Mouse (Mus musculus): ENCODE data around the gene Rb1. TPM values are rescaled to one million over a fixed set of nuclear protein-coding genes. Genes with fewer than 3 reads are reported as not detected.

Rb1 gene
- total and polyA plus RNA-seq, 2 experiments from 2014 or later: 18.1 to 23.9 TPM

- DNase-seq (ENCODE audit: low spot score): peak; percentile 60
- H3K27me3 ChIP-seq (ENCODE audit: insufficient read depth, low read length): no peaks in the 10 kb centered on the region
- 0 out of 2 replicates have a peak, but pooled peaks cover 10% of the 10 kb centered on the region for H3K36me3 ChIP-seq (ENCODE audit: insufficient read depth, low read length)
- peak; percentile 66 for TF ChIP-seq CTCF (IDR thresholded peaks at IDR 0.05; ENCODE audit: low read depth)
- no peaks in the 10 kb centered on the region for H3K9me3 ChIP-seq (ENCODE audit: low read length)
- no peak overlapping the region for H3K27ac ChIP-seq
- no peak overlapping the region for H3K4me2 ChIP-seq (ENCODE audit: low read depth, low read length)
- H3K4me1 ChIP-seq (ENCODE audit: insufficient read depth, low read length): no peaks in the 10 kb centered on the region
- no peak overlapping the region for H3K9ac ChIP-seq (replicated peaks; ENCODE audit: low read length)
- 0 out of 2 replicates have a peak, but pooled peaks have one; percentile 40 for ATAC-seq
- WGBS: 5% methylated on average over 1 of the region's 1 CpGs
- H3K4me3 ChIP-seq (ENCODE audit: low read length): no peak overlapping the region
Observed at GRCm38 (mm10) chr14:73280996-73281395, 44.6 kb downstream of the Rb1 start.

GRCm38 (mm10) chr14:73279096-73279495, 46.5 kb downstream of the Rb1 start:
- Histone ChIP-seq H3K4me3 (ENCODE audit: low read length) (no peak overlapping the region), H3K4me1 (ENCODE audit: insufficient read depth, low read length) (no peaks in the 10 kb centered on the region), H3K27me3 (ENCODE audit: insufficient read depth, low read length) (no peaks in the 10 kb centered on the region), H3K9ac (replicated peaks; ENCODE audit: low read length) (no peak overlapping the region), H3K9me3 (ENCODE audit: low read length) (no peaks in the 10 kb centered on the region), H3K4me2 (ENCODE audit: low read depth, low read length) (no peak overlapping the region), H3K36me3 (ENCODE audit: insufficient read depth, low read length) (0 out of 2 replicates have a peak, but pooled peaks cover 6% of the 10 kb centered on the region), H3K27ac (no peak overlapping the region)
- DNase-seq (ENCODE audit: low spot score) (no peak), ATAC-seq (no peak)
- 86% methylated on average over 6 of the region's 6 CpGs for WGBS
- TF ChIP-seq CTCF (IDR thresholded peaks at IDR 0.05; ENCODE audit: low read depth): no peak

- DNase-seq (ENCODE audit: low spot score) (no peak), ATAC-seq (no peak)
- WGBS: 29% methylated on average over 5 of the region's 5 CpGs
- Histone ChIP-seq H3K4me3 (ENCODE audit: low read length) (no peak overlapping the region), H3K27me3 (ENCODE audit: insufficient read depth, low read length) (no peaks in the 10 kb centered on the region), H3K27ac (no peak overlapping the region), H3K9ac (replicated peaks; ENCODE audit: low read length) (no peak overlapping the region), H3K4me1 (ENCODE audit: insufficient read depth, low read length) (no peaks in the 10 kb centered on the region), H3K4me2 (ENCODE audit: low read depth, low read length) (no peak overlapping the region), H3K36me3 (ENCODE audit: insufficient read depth, low read length) (no peaks in the 10 kb centered on the region), H3K9me3 (ENCODE audit: low read length) (no peaks in the 10 kb centered on the region)
- no peak for TF ChIP-seq CTCF (IDR thresholded peaks at IDR 0.05; ENCODE audit: low read depth)
Observed at GRCm38 (mm10) chr14:73271807-73272206, 53.8 kb downstream of the Rb1 start.

- Histone ChIP-seq H3K9ac (replicated peaks; ENCODE audit: low read length) (no peak overlapping the region), H3K9me3 (ENCODE audit: low read length) (0 out of 2 replicates have a peak, but pooled peaks cover 3% of the 10 kb centered on the region), H3K27me3 (ENCODE audit: insufficient read depth, low read length) (no peaks in the 10 kb centered on the region), H3K36me3 (ENCODE audit: insufficient read depth, low read length) (peaks cover 7% of the 10 kb centered on the region; the same call in 1 of the 2 replicates), H3K4me3 (ENCODE audit: low read length) (no peak overlapping the region), H3K27ac (no peak overlapping the region), H3K4me2 (ENCODE audit: low read depth, low read length) (no peak overlapping the region), H3K4me1 (ENCODE audit: insufficient read depth, low read length) (no peaks in the 10 kb centered on the region)
- no peak for ATAC-seq
- TF ChIP-seq CTCF (IDR thresholded peaks at IDR 0.05; ENCODE audit: low read depth): peak; percentile 38
- no peak for DNase-seq (ENCODE audit: low spot score)
- 90% methylated on average over 3 of the region's 3 CpGs for WGBS
Observed at GRCm38 (mm10) chr14:73266166-73266565, 59.5 kb downstream of the Rb1 start.

- Histone ChIP-seq H3K36me3 (ENCODE audit: insufficient read depth, low read length) (peaks cover 11% of the 10 kb centered on the region; the same call in 1 of the 2 replicates), H3K9ac (replicated peaks; ENCODE audit: low read length) (no peak overlapping the region), H3K27me3 (ENCODE audit: insufficient read depth, low read length) (no peaks in the 10 kb centered on the region), H3K9me3 (ENCODE audit: low read length) (0 out of 2 replicates have a peak, but pooled peaks cover 3% of the 10 kb centered on the region), H3K4me3 (ENCODE audit: low read length) (no peak overlapping the region), H3K4me2 (ENCODE audit: low read depth, low read length) (no peak overlapping the region), H3K27ac (no peak overlapping the region), H3K4me1 (ENCODE audit: insufficient read depth, low read length) (no peaks in the 10 kb centered on the region)
- 94% methylated on average over 9 of the region's 9 CpGs for WGBS
- ATAC-seq (no peak), DNase-seq (ENCODE audit: low spot score) (no peak)
- no peak for TF ChIP-seq CTCF (IDR thresholded peaks at IDR 0.05; ENCODE audit: low read depth)
Observed at GRCm38 (mm10) chr14:73262210-73262609, 63.4 kb downstream of the Rb1 start.

GRCm38 (mm10) chr14:73258181-73258580, 67.4 kb downstream of the Rb1 start:
- WGBS: 77% methylated on average over 4 of the region's 4 CpGs
- H3K4me1 ChIP-seq (ENCODE audit: insufficient read depth, low read length): no peaks in the 10 kb centered on the region
- no peak for TF ChIP-seq CTCF (IDR thresholded peaks at IDR 0.05; ENCODE audit: low read depth)
- H3K27ac ChIP-seq: no peak overlapping the region
- no peak overlapping the region for H3K4me3 ChIP-seq (ENCODE audit: low read length)
- H3K9ac ChIP-seq (replicated peaks; ENCODE audit: low read length): no peak overlapping the region
- peaks cover 8% of the 10 kb centered on the region; the same call in 1 of the 2 replicates for H3K36me3 ChIP-seq (ENCODE audit: insufficient read depth, low read length)
- no peak overlapping the region for H3K4me2 ChIP-seq (ENCODE audit: low read depth, low read length)
- H3K9me3 ChIP-seq (ENCODE audit: low read length): no peaks in the 10 kb centered on the region
- no peaks in the 10 kb centered on the region for H3K27me3 ChIP-seq (ENCODE audit: insufficient read depth, low read length)
- ATAC-seq (no peak), DNase-seq (ENCODE audit: low spot score) (no peak)

GRCm38 (mm10) chr14:73257348-73257747, 68.3 kb downstream of the Rb1 start:
- H3K4me1 ChIP-seq (ENCODE audit: insufficient read depth, low read length): no peaks in the 10 kb centered on the region
- DNase-seq (ENCODE audit: low spot score) (no peak), ATAC-seq (no peak)
- H3K27me3 ChIP-seq (ENCODE audit: insufficient read depth, low read length): no peaks in the 10 kb centered on the region
- no peak overlapping the region for H3K9ac ChIP-seq (replicated peaks; ENCODE audit: low read length)
- no peak overlapping the region for H3K27ac ChIP-seq
- H3K36me3 ChIP-seq (ENCODE audit: insufficient read depth, low read length): peaks cover 8% of the 10 kb centered on the region; the same call in 1 of the 2 replicates
- H3K4me3 ChIP-seq (ENCODE audit: low read length): no peak overlapping the region
- no peak for TF ChIP-seq CTCF (IDR thresholded peaks at IDR 0.05; ENCODE audit: low read depth)
- H3K4me2 ChIP-seq (ENCODE audit: low read depth, low read length): no peak overlapping the region
- H3K9me3 ChIP-seq (ENCODE audit: low read length): no peaks in the 10 kb centered on the region
- 75% methylated on average over 7 of the region's 7 CpGs for WGBS
